Mouse (Mus musculus): ENCODE data around the gene Tbc1d22a. TPM values are rescaled to one million over a fixed set of nuclear protein-coding genes. Genes with fewer than 3 reads are reported as not detected.

Gene Tbc1d22a
- total RNA-seq, 1 experiment: 19.2 TPM

DNA sequence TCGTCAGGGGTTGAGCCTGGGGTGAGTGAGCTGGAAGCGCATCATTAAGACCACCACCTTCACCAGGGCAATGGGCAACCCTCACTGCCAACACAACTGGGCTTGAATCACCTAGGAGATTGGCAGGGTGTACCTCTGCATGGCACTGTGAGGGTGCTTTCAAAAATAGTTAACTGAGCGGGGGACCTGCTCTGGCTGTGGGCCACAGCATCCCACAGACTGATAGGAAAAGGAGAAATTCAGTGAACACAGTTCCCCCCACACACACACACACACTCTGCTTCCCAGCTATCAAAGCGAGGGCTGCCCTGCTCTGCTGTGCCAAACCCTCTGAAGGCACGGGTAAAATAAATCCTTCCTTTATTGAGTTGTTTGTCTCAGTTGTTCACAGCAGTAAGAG, 273.1 kb downstream of the Tbc1d22a start:
- in situ Hi-C loops (cut with MboI; ENCODE audit: low sequenced_read_pairs in 2 of 2, unreplicated experiment in 2 of 2): no loop called here
- no peak for DNase-seq (ENCODE audit: low read depth, low spot score)
- Histone ChIP-seq H3K9me3 (ENCODE audit: control insufficient read depth, insufficient read depth, low read depth, low read length) (no peaks in the 10 kb centered on the region), H3K4me1 (ENCODE audit: control insufficient read depth in 2 of 2, insufficient read depth in 2 of 2, low read length in 2 of 2, poor library complexity in 1 of 2) (no peaks in the 10 kb centered on the region), H3K36me3 (ENCODE audit: control insufficient read depth, insufficient read depth, low read length, poor library complexity, severe bottlenecking) (no peaks in the 10 kb centered on the region), H3K4me3 (ENCODE audit: insufficient read depth in 1 of 2, low read depth in 1 of 2, low read length in 2 of 2, poor library complexity in 1 of 2, severe bottlenecking in 1 of 2) (no peak overlapping the region), H3K9ac (ENCODE audit: insufficient read depth, low read depth, low read length, poor library complexity, severe bottlenecking) (no peak overlapping the region), H3K27ac (ENCODE audit: insufficient read depth, low read depth, low read length, poor library complexity, severe bottlenecking) (no peak overlapping the region)
- TF ChIP-seq ZNF384 (IDR thresholded peaks at IDR 0.05; ENCODE audit: low read depth, low read length) (no peak), ZC3H11A (IDR thresholded peaks at IDR 0.05; ENCODE audit: borderline replicate concordance, low read depth, low read length) (no peak), HCFC1 (IDR thresholded peaks at IDR 0.05; ENCODE audit: borderline replicate concordance, insufficient read depth, low read length) (no peak), MAFK (IDR thresholded peaks at IDR 0.05; ENCODE audit: insufficient read depth, low read depth, low read length) (no peak), CHD2 (IDR thresholded peaks at IDR 0.05; ENCODE audit: low read depth, low read length) (no peak)

DNA sequence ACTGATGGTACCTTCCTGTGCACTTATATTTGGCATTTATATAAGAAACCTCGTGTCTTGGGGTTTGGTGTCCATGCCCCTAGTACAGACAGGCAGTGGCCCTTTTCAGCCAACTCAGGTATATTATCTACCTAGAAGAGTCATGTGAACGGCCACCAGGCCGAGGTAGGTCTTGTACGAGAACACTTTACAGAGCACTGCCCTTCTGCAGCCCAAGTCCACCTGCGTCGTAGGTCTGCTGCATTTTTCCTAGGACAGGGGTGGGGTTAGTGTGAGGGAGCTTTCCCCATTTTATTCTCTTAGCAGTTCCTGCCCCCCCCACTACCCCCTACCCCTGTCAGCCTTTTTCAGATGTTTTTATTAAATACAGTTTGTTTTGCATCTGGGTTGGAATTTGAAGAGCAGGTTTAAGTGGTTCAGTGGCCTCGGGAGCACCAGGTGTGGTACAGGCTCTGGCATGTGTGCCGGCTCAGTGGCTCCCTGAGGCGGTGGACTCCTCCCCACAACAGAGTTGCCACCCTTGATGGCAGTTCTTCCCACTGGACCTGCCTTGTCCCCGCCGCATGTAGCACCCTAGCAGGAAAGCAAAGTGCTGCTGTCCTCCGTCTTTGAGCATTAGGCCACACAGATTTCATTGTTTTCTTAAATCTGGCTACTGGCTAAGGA, 277.3 kb downstream of the Tbc1d22a start:
- TF ChIP-seq HCFC1 (IDR thresholded peaks at IDR 0.05; ENCODE audit: borderline replicate concordance, insufficient read depth, low read length) (no peak), MAFK (IDR thresholded peaks at IDR 0.05; ENCODE audit: insufficient read depth, low read depth, low read length) (no peak)
- H3K9ac ChIP-seq (ENCODE audit: insufficient read depth, low read depth, low read length, poor library complexity, severe bottlenecking): no peak overlapping the region
- DNase-seq (ENCODE audit: low read depth, low spot score): no peak
- no peak overlapping the region for H3K27ac ChIP-seq (ENCODE audit: insufficient read depth, low read depth, low read length, poor library complexity, severe bottlenecking)
- no peaks in the 10 kb centered on the region for H3K4me1 ChIP-seq (ENCODE audit: control insufficient read depth in 2 of 2, insufficient read depth in 2 of 2, low read length in 2 of 2, poor library complexity in 1 of 2)
- in situ Hi-C loops (cut with MboI; ENCODE audit: low sequenced_read_pairs in 2 of 2, unreplicated experiment in 2 of 2): no loop called here
- H3K36me3 ChIP-seq (ENCODE audit: control insufficient read depth, insufficient read depth, low read length, poor library complexity, severe bottlenecking): no peaks in the 10 kb centered on the region
- H3K9me3 ChIP-seq (ENCODE audit: control insufficient read depth, insufficient read depth, low read depth, low read length): no peaks in the 10 kb centered on the region
- H3K4me3 ChIP-seq (ENCODE audit: insufficient read depth in 1 of 2, low read depth in 1 of 2, low read length in 2 of 2, poor library complexity in 1 of 2, severe bottlenecking in 1 of 2): no peak overlapping the region

DNA sequence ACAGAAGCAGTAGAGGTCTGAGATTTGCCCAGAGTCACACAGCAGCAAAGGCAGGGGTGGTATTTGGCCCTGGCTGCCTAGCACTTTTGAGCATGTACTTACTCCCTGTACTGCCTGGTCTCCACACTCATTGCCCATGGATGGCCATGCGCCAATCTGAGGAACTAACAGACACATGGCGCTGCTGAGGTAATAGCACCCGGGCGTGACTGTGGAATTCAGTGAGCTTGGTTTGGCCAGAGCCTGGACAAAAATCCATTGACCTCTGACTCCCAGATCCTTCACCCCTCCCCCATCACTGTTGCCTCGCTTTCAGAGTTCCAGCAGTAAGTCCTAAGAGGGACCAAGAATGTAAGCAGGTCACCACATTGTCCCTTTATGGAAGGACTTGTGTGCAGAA, 278.4 kb downstream of the Tbc1d22a start:
- no peak overlapping the region for H3K4me3 ChIP-seq (ENCODE audit: insufficient read depth in 1 of 2, low read depth in 1 of 2, low read length in 2 of 2, poor library complexity in 1 of 2, severe bottlenecking in 1 of 2)
- H3K9ac ChIP-seq (ENCODE audit: insufficient read depth, low read depth, low read length, poor library complexity, severe bottlenecking): no peak overlapping the region
- no peaks in the 10 kb centered on the region for H3K9me3 ChIP-seq (ENCODE audit: control insufficient read depth, insufficient read depth, low read depth, low read length)
- DNase-seq (ENCODE audit: low read depth, low spot score): no peak
- TF ChIP-seq CHD2 (IDR thresholded peaks at IDR 0.05; ENCODE audit: low read depth, low read length) (no peak), HCFC1 (IDR thresholded peaks at IDR 0.05; ENCODE audit: borderline replicate concordance, insufficient read depth, low read length) (no peak), ZC3H11A (IDR thresholded peaks at IDR 0.05; ENCODE audit: borderline replicate concordance, low read depth, low read length) (no peak), MAFK (IDR thresholded peaks at IDR 0.05; ENCODE audit: insufficient read depth, low read depth, low read length) (no peak), ZNF384 (IDR thresholded peaks at IDR 0.05; ENCODE audit: low read depth, low read length) (no peak)
- no peaks in the 10 kb centered on the region for H3K36me3 ChIP-seq (ENCODE audit: control insufficient read depth, insufficient read depth, low read length, poor library complexity, severe bottlenecking)
- in situ Hi-C loops (cut with MboI; ENCODE audit: low sequenced_read_pairs in 2 of 2, unreplicated experiment in 2 of 2): no loop called here
- no peak overlapping the region for H3K27ac ChIP-seq (ENCODE audit: insufficient read depth, low read depth, low read length, poor library complexity, severe bottlenecking)
- no peaks in the 10 kb centered on the region for H3K4me1 ChIP-seq (ENCODE audit: control insufficient read depth in 2 of 2, insufficient read depth in 2 of 2, low read length in 2 of 2, poor library complexity in 1 of 2)

DNA sequence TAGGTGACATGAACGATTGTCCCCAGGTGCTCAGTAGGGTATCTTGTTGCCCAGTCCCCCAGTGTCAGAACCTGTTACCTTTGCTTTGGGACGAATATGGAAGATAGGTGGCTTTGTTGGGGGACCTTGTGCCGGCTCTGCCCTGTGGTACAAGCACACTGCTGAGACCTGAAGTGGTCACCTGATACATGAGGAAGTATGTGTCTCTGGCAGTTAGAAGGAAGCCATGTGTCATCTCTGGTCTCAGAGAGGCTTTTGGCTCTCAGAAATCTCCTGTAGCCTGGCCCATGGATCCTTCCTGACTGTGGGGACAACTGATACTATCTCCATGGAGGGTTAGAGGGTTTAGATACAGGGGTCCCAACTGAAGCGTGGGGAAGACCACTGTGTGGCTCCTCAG, 281.9 kb downstream of the Tbc1d22a start:
- H3K27ac ChIP-seq (ENCODE audit: insufficient read depth, low read depth, low read length, poor library complexity, severe bottlenecking): no peak overlapping the region
- no peak for TF ChIP-seq CHD2 (IDR thresholded peaks at IDR 0.05; ENCODE audit: low read depth, low read length)
- no peak for TF ChIP-seq MAFK (IDR thresholded peaks at IDR 0.05; ENCODE audit: insufficient read depth, low read depth, low read length)
- no peak for TF ChIP-seq ZC3H11A (IDR thresholded peaks at IDR 0.05; ENCODE audit: borderline replicate concordance, low read depth, low read length)
- no peak for TF ChIP-seq ZNF384 (IDR thresholded peaks at IDR 0.05; ENCODE audit: low read depth, low read length)
- TF ChIP-seq HCFC1 (IDR thresholded peaks at IDR 0.05; ENCODE audit: borderline replicate concordance, insufficient read depth, low read length): no peak
- in situ Hi-C loops (cut with MboI; ENCODE audit: low sequenced_read_pairs in 2 of 2, unreplicated experiment in 2 of 2): no loop called here
- no peaks in the 10 kb centered on the region for H3K4me1 ChIP-seq (ENCODE audit: control insufficient read depth in 2 of 2, insufficient read depth in 2 of 2, low read length in 2 of 2, poor library complexity in 1 of 2)
- no peak for DNase-seq (ENCODE audit: low read depth, low spot score)
- no peak overlapping the region for H3K9ac ChIP-seq (ENCODE audit: insufficient read depth, low read depth, low read length, poor library complexity, severe bottlenecking)
- no peak overlapping the region for H3K4me3 ChIP-seq (ENCODE audit: insufficient read depth in 1 of 2, low read depth in 1 of 2, low read length in 2 of 2, poor library complexity in 1 of 2, severe bottlenecking in 1 of 2)
- H3K9me3 ChIP-seq (ENCODE audit: control insufficient read depth, insufficient read depth, low read depth, low read length): no peaks in the 10 kb centered on the region
- H3K36me3 ChIP-seq (ENCODE audit: control insufficient read depth, insufficient read depth, low read length, poor library complexity, severe bottlenecking): no peaks in the 10 kb centered on the region

DNA sequence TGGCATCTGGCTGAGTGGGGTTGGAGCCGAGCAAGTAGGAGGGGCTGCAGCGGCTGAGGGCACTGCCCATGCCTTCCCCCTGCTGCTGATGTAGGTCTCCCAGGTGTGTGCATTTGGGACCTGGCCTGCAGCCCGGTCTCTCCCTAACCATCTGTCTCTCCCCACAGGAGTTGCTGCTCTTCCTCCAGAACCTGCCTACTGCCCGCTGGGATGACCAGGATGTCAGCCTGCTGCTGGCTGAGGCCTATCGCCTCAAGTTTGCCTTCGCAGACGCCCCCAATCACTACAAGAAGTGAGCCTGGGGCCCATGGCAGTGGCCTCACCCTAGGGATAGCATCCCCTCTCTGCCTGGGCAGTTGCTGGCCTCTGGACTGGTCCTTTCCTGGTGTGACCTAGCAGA, 282.4 kb downstream of the Tbc1d22a start:
- no peak overlapping the region for H3K27ac ChIP-seq (ENCODE audit: insufficient read depth, low read depth, low read length, poor library complexity, severe bottlenecking)
- no peaks in the 10 kb centered on the region for H3K9me3 ChIP-seq (ENCODE audit: control insufficient read depth, insufficient read depth, low read depth, low read length)
- in situ Hi-C loops (cut with MboI; ENCODE audit: low sequenced_read_pairs in 2 of 2, unreplicated experiment in 2 of 2): no loop called here
- H3K9ac ChIP-seq (ENCODE audit: insufficient read depth, low read depth, low read length, poor library complexity, severe bottlenecking): no peak overlapping the region
- no peak overlapping the region for H3K4me3 ChIP-seq (ENCODE audit: insufficient read depth in 1 of 2, low read depth in 1 of 2, low read length in 2 of 2, poor library complexity in 1 of 2, severe bottlenecking in 1 of 2)
- no peak for DNase-seq (ENCODE audit: low read depth, low spot score)
- H3K4me1 ChIP-seq (ENCODE audit: control insufficient read depth in 2 of 2, insufficient read depth in 2 of 2, low read length in 2 of 2, poor library complexity in 1 of 2): no peaks in the 10 kb centered on the region
- no peaks in the 10 kb centered on the region for H3K36me3 ChIP-seq (ENCODE audit: control insufficient read depth, insufficient read depth, low read length, poor library complexity, severe bottlenecking)
- TF ChIP-seq ZC3H11A (IDR thresholded peaks at IDR 0.05; ENCODE audit: borderline replicate concordance, low read depth, low read length) (no peak), ZNF384 (IDR thresholded peaks at IDR 0.05; ENCODE audit: low read depth, low read length) (no peak), HCFC1 (IDR thresholded peaks at IDR 0.05; ENCODE audit: borderline replicate concordance, insufficient read depth, low read length) (no peak), MAFK (IDR thresholded peaks at IDR 0.05; ENCODE audit: insufficient read depth, low read depth, low read length) (no peak), CHD2 (IDR thresholded peaks at IDR 0.05; ENCODE audit: low read depth, low read length) (no peak)

Data from ES-E14 (cell line).